Mouse (Mus musculus): ENCODE data around the gene Dnajc12.
A peak's percentile ranks its signal among the peaks of the same experiment; 100 is the strongest.
"Not testable (repeated sequence)": the region's sequence is repeated elsewhere in the genome, so short reads cannot be mapped to it uniquely, and the experiment has no call there.

Gene Dnajc12

GRCm38 (mm10) chr10:63386444-63386843 is 4.2 kb downstream of the Dnajc12 start:
- DNase-seq (ENCODE audit: low spot score in 2 of 2): peak; percentile 64 to 79

DNA sequence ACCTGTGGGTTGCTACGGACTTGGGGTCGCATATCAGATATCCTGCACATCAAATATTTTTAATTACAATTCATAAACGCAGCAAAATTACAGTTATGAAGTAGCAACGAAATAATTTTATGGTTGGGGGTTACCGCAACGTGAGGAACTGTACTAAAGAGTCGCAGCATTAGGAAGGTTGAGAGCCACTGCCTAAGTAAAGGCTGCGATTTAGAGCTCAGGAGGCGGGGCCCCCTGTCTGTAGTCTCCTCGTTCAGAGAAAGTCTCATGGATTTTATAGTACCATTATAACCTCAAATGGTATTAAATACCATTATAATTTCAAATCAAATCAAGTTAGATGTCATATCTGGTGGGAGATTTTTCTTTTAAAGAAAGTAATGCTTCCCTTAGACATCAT is 4.7 kb downstream of the Dnajc12 start:
- no peak for DNase-seq (ENCODE audit: low spot score in 2 of 2)

DNA sequence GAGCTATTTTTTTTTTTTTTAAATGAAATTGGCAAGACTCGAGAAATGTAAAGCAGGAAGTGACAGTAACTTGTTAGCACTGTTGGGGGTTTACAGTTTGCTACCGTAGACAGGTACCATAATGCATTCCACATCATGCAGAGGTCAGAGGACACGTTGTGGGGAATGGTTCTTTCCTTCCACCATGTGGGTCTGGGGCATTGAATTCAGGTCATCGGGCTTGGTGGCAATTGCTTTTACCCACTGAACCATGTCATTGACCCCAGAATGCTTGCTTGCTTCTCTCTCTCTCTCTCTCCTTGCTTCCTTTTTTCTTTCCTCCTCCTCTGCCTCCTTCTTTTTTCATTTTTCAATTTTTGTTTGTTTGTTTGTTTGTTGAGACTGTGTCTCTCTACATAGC is 6.7 kb downstream of the Dnajc12 start:
- no peak for DNase-seq (ENCODE audit: low spot score in 2 of 2)

GRCm38 (mm10) chr10:63396963-63397362 is 14.7 kb downstream of the Dnajc12 start:
- no peak for DNase-seq (ENCODE audit: low spot score in 2 of 2)

DNA sequence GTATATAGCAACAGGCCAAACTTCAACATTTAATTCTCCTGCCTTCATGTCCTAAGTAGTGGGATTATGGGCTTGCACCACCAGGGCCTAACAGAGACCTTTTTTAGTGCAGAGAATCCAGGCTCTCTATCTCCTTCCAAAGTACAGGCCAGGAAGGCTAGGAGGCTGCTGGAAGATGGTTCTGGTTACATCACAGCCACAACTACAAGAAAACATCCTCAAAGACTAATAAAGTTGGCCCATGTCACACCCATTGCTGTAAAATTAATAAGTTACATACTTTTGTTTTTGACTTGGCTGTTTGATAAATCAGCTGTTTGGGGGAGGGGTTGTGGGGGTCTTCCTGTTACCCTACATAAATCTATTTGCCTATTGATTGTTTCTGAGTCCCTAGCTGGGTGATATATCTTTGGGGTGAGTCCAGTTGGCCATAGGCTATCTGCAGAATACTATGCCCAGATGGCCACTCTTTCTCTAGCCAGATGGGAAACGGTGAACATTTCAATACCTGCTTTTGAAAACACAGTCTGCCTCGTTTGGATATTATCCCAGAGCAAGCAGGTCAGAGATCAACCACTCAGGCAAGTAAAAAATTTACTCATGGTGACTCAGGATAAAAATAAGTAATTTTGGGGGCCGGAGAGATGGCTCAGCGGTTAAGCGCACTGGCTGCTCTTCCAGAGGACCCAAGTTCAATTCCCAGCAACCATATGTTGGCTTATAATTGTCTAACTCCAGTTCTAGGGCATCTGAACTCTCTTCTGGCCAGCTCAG is 20.7 kb downstream of the Dnajc12 start:
- DNase-seq (ENCODE audit: low spot score in 2 of 2): no peak

DNA sequence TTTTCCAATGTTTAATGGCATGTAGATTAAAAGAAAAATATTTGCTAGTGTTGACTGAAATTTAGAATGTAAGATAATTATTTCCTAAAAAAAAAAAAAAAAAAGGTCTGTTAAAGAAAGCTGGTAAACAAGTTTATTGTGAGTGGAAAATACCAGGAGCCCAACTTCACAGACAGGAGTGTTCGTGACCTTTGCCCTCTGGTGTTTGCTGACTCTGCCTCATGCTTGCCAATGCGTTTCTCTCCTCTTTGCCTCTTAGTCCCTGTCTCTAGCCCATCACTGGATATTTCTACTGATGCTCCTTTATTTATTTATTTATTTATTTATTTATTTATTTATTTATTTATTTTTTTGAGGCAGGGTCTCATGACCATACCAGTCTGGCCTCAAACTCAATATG is 21.4 kb downstream of the Dnajc12 start:
- no peak for DNase-seq (ENCODE audit: low spot score in 2 of 2)

- no peak for DNase-seq (ENCODE audit: low spot score in 2 of 2)
Observed at GRCm38 (mm10) chr10:63410162-63410956, 28.1 kb downstream of the Dnajc12 start.

DNA sequence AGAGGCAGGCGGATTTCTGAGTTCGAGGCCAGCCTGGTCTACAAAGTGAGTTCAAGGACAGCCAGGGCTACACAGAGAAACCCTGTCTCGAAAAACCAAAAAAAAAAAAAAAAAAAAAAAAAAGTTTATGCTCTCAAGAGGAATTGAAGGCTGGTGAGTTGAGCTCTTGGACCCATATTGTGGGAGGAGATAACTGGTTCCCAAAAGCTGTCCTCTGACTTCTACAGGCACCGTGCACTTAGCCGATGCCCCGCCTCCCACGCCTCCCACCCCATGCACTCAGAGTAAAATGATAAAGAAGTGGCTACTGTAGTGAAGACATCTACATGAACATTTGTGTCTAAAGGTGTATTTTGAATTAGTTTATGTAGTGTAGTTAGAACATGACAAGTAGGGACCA is 29.4 kb downstream of the Dnajc12 start:
- DNase-seq (ENCODE audit: low spot score in 2 of 2): not testable (repeated sequence)

- no peak for DNase-seq (ENCODE audit: low spot score in 2 of 2)
Observed at GRCm38 (mm10) chr10:63412756-63413155, 30.5 kb downstream of the Dnajc12 start.

- DNase-seq (ENCODE audit: low spot score in 2 of 2): no peak
Observed at GRCm38 (mm10) chr10:63415287-63415686, 33.0 kb downstream of the Dnajc12 start.

DNA sequence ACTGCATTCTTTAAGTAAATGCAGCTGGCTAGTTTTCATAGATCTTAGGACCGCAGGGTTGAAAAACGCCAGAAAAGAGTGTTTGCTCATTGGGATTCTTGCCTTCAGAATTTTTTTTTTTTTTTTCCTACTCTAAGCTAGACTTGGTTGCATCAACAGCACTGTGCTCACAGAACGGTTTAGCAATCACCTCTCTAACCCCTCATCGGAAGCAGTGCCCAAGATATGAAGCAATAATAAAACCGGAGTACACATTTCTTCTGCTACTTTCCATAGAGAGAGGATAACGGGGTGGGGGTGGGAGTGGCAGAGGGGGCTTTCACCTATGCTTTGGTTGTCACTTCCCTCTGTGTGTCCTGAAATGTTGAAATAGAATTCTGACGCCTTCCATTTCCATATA is 33.6 kb downstream of the Dnajc12 start:
- DNase-seq (ENCODE audit: low spot score in 2 of 2): no peak

DNA sequence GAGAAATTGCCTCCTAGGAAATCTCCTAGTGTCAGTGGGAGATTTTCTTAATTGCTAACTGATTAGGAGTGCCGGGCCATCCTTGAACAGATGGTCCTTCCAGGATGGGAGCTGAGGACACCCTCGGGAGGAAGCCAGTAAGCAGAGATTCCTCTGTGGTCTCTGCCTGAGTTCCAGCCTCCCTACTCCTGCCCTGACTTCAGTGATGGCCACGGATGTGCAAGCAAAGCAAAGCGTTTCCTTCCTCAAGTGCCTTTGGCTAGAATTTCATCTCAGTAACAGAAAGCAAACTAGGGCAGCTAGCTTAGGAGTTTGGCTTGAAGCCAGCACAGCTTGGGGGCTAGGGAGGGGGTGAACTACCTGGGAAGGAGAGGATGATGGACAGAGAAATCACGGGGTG is 34.8 kb downstream of the Dnajc12 start:
- no peak for DNase-seq (ENCODE audit: low spot score in 2 of 2)

- no peak for DNase-seq (ENCODE audit: low spot score in 2 of 2)
Observed at GRCm38 (mm10) chr10:63421739-63422735, 39.8 kb downstream of the Dnajc12 start, which contains the start of gene Gm7075. Gene Gm7075, minus strand, starts transcription at chr10:63421789.

GRCm38 (mm10) chr10:63422736-63422992 is 40.4 kb downstream of the Dnajc12 start:
- no peak for DNase-seq (ENCODE audit: low spot score in 2 of 2)

- no peak for DNase-seq (ENCODE audit: low spot score in 2 of 2)
Observed at GRCm38 (mm10) chr10:63423591-63424474, 41.6 kb downstream of the Dnajc12 start.

GRCm38 (mm10) chr10:63424475-63424814 is 42.2 kb downstream of the Dnajc12 start:
- no peak for DNase-seq (ENCODE audit: low spot score in 2 of 2)

DNA sequence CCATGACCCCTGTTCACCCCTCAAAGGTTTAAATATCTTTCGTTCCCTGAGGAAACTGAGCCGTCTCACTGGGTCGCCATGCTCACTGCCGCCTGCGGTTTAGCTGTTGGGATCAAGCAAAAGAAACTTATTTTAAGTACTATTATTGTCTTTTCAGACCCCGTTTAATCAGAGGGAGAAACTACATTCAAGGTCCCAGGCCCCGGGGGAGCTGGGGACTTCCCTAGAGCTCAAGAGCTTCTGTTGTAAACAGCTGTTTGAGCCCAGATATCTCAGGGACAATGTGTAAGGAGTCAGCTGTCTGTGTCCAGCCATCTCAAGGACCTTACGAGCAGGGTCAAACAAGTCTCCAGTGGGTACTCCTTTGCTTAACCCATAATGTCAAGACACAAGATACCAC is 44.9 kb downstream of the Dnajc12 start:
- DNase-seq (ENCODE audit: low spot score in 2 of 2): no peak

GRCm38 (mm10) chr10:63428243-63429022 is 46.2 kb downstream of the Dnajc12 start:
- DNase-seq (ENCODE audit: low spot score in 2 of 2): peak in 1 of 2 experiments; percentile 27

DNA sequence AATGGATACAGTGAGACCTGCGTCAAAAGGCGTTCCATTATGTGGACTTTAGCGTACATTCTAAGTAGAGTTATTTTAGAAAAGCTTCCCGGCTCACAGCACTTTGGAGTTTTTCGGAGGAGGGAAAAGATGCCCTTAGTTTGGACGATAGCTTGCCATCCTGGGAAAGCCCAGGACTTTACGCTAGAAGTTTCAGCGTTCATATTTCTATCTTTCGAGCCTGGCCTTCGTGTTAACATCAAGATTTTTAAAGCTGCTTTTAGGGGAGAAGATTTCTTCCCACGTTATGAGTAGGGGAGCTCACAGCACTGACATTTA is 46.7 kb downstream of the Dnajc12 start:
- DNase-seq (ENCODE audit: low spot score in 2 of 2): no peak

GRCm38 (mm10) chr10:63429380-63429779 is 47.1 kb downstream of the Dnajc12 start:
- peak; percentile 95 to 99 for DNase-seq (ENCODE audit: low spot score in 2 of 2)

All from frontal cortex, postnatal 10 days (tissue).